Comparison of ENCODE assay signal across 19 mouse cellular contexts in genomic region chr4:46956966-46957365, GRCm38 (mm10). TPM values are rescaled to one million over a fixed set of nuclear protein-coding genes. Genes with fewer than 3 reads are reported as not detected.
A peak's percentile ranks its signal among the peaks of the same experiment; 100 is the strongest.
DNase-seq lines count a peak whose midpoint lies in the region; ATAC-seq and TF ChIP-seq lines count a peak whose summit lies in the region.
"Had no signal": no experiment of that assay in that cellular context is flagged by ENCODE, and none has a peak within 500 bp of the region (broad histone marks: within the 10 kb centered on the region; RNA-seq: fewer than 3 reads in every experiment).

No protein-coding gene starts in this region.

- H3K4me2 ChIP-seq in intestine, embryonic 15.5 days (replicated peaks), result no peak overlapping the region
- no peak overlapping the region for H3K4me2 ChIP-seq in intestine, postnatal 0 days (replicated peaks; ENCODE audit: low read depth)
- H3K4me2 ChIP-seq in liver, postnatal 0 days (ENCODE audit: low read depth, low read length), result no peak overlapping the region
- peak overlapping the region; percentile 28; the same call in 1 of the 2 replicates for H3K4me2 ChIP-seq in intestine, embryonic 16.5 days (ENCODE audit: low read depth, low read length)
- H3K4me2 ChIP-seq: embryonic facial prominence, embryonic 12.5 days; forebrain, embryonic 13.5 days; forebrain, embryonic 15.5 days had no signal

- H3K27me3 ChIP-seq in intestine, embryonic 15.5 days (replicated peaks), result no peaks in the 10 kb centered on the region
- no peaks in the 10 kb centered on the region for H3K27me3 ChIP-seq in intestine, postnatal 0 days (replicated peaks; ENCODE audit: control insufficient read depth, insufficient read depth, low read length)
- no peaks in the 10 kb centered on the region for H3K27me3 ChIP-seq in liver, adult 2 months (ENCODE audit: control insufficient read depth, insufficient read depth, low read length)
- H3K27me3 ChIP-seq in liver, postnatal 0 days (ENCODE audit: insufficient read depth, low read length), result no peaks in the 10 kb centered on the region
- H3K27me3 ChIP-seq in intestine, embryonic 16.5 days (replicated peaks; ENCODE audit: control insufficient read depth, insufficient read depth, low read length), result no peaks in the 10 kb centered on the region
- H3K27me3 ChIP-seq: embryonic facial prominence, embryonic 12.5 days; forebrain, embryonic 13.5 days; forebrain, embryonic 15.5 days had no signal

- intact Hi-C loops in left cerebral cortex, postnatal 14 days (cut with DNase I), result no loop called here

- no peaks in the 10 kb centered on the region for H3K36me3 ChIP-seq in intestine, embryonic 15.5 days
- no peaks in the 10 kb centered on the region for H3K36me3 ChIP-seq in intestine, postnatal 0 days (ENCODE audit: control insufficient read depth, insufficient read depth)
- no peaks in the 10 kb centered on the region for H3K36me3 ChIP-seq in liver, adult 2 months (ENCODE audit: control insufficient read depth, insufficient read depth, low read length)
- no peaks in the 10 kb centered on the region for H3K36me3 ChIP-seq in liver, postnatal 0 days (replicated peaks; ENCODE audit: insufficient read depth, low read length)
- no peaks in the 10 kb centered on the region for H3K36me3 ChIP-seq in intestine, embryonic 16.5 days (ENCODE audit: control insufficient read depth, insufficient read depth, low read length)
- H3K36me3 ChIP-seq: embryonic facial prominence, embryonic 10.5 days; embryonic facial prominence, embryonic 12.5 days; forebrain, embryonic 15.5 days had no signal

- H3K79me2 ChIP-seq in liver, adult 2 months (ENCODE audit: control insufficient read depth, insufficient read depth, low read length), result peaks cover 10% of the 10 kb centered on the region; the same call in 1 of the 2 replicates

- 53% methylated on average over 4 of the region's 4 CpGs for WGBS in intestine, embryonic 15.5 days
- 40% methylated on average over 4 of the region's 4 CpGs for WGBS in intestine, postnatal 0 days
- 59% methylated on average over 4 of the region's 4 CpGs for WGBS in liver, adult 2 months
- 72% methylated on average over 4 of the region's 4 CpGs for WGBS in liver, postnatal 0 days (ENCODE audit: insufficient replicate concordance)
- WGBS in intestine, embryonic 16.5 days, result 53% methylated on average over 4 of the region's 4 CpGs

- H3K27ac ChIP-seq in intestine, embryonic 15.5 days, result no peak overlapping the region
- H3K27ac ChIP-seq in intestine, postnatal 0 days (ENCODE audit: low read depth, low read length), result no peak overlapping the region
- peak overlapping the region; percentile 32 for H3K27ac ChIP-seq in liver, adult 2 months (replicated peaks; ENCODE audit: insufficient read depth, low read depth, low read length)
- H3K27ac ChIP-seq in liver, postnatal 0 days (ENCODE audit: low read depth), result no peak overlapping the region
- peak overlapping the region; percentile 33; the same call in 1 of the 2 replicates for H3K27ac ChIP-seq in intestine, embryonic 16.5 days (ENCODE audit: low read length)
- H3K27ac ChIP-seq: embryonic facial prominence, embryonic 10.5 days; embryonic facial prominence, embryonic 12.5 days; forebrain, embryonic 13.5 days; forebrain, embryonic 15.5 days had no signal

- no peak overlapping the region for H3K9ac ChIP-seq in intestine, embryonic 15.5 days
- H3K9ac ChIP-seq in intestine, postnatal 0 days (ENCODE audit: low read depth, low read length), result no peak overlapping the region
- H3K9ac ChIP-seq in liver, adult 2 months (ENCODE audit: low read depth, low read length), result no peak overlapping the region
- no peak overlapping the region for H3K9ac ChIP-seq in liver, postnatal 0 days (replicated peaks)
- no peak overlapping the region for H3K9ac ChIP-seq in intestine, embryonic 16.5 days (ENCODE audit: low read depth, low read length)
- H3K9ac ChIP-seq: embryonic facial prominence, embryonic 12.5 days; forebrain, embryonic 13.5 days; forebrain, embryonic 15.5 days had no signal

- 0 out of 2 replicates have a peak, but pooled peaks cover 3% of the 10 kb centered on the region for H3K4me1 ChIP-seq in intestine, embryonic 15.5 days (replicated peaks)
- peaks cover 11% of the 10 kb centered on the region; the same call in 1 of the 2 replicates for H3K4me1 ChIP-seq in intestine, postnatal 0 days (replicated peaks; ENCODE audit: control insufficient read depth, insufficient read depth, low read length)
- H3K4me1 ChIP-seq in liver, adult 2 months (ENCODE audit: control insufficient read depth, insufficient read depth, low read length), result peaks cover 31% of the 10 kb centered on the region
- peaks cover 2% of the 10 kb centered on the region; the same call in 1 of the 2 replicates for H3K4me1 ChIP-seq in liver, postnatal 0 days (ENCODE audit: insufficient read depth)
- no peaks in the 10 kb centered on the region; the same call in 1 of the 2 replicates for H3K4me1 ChIP-seq in intestine, embryonic 16.5 days (ENCODE audit: control insufficient read depth, insufficient read depth, low read length)
- H3K4me1 ChIP-seq: embryonic facial prominence, embryonic 10.5 days; embryonic facial prominence, embryonic 12.5 days; forebrain, embryonic 13.5 days; forebrain, embryonic 15.5 days had no signal

- no peak for TF ChIP-seq POLR2A in liver, adult 2 months (IDR thresholded peaks at IDR 0.05; ENCODE audit: extremely low read depth, insufficient read depth, low read length)

- no peaks in the 10 kb centered on the region for H3K9me3 ChIP-seq in intestine, embryonic 15.5 days
- no peaks in the 10 kb centered on the region for H3K9me3 ChIP-seq in intestine, postnatal 0 days (ENCODE audit: control insufficient read depth)
- no peaks in the 10 kb centered on the region for H3K9me3 ChIP-seq in liver, postnatal 0 days (ENCODE audit: low read length)
- H3K9me3 ChIP-seq in intestine, embryonic 16.5 days (ENCODE audit: control insufficient read depth, low read length), result no peaks in the 10 kb centered on the region
- H3K9me3 ChIP-seq: embryonic facial prominence, embryonic 10.5 days; embryonic facial prominence, embryonic 12.5 days; forebrain, embryonic 13.5 days; forebrain, embryonic 15.5 days had no signal

- no peak for TF ChIP-seq EP300 in liver, postnatal 0 days (IDR thresholded peaks at IDR 0.05; ENCODE audit: low read depth)

- no peak overlapping the region for H3K4me3 ChIP-seq in intestine, embryonic 15.5 days (replicated peaks)
- H3K4me3 ChIP-seq in intestine, postnatal 0 days (ENCODE audit: low read depth, low read length), result no peak overlapping the region
- no peak overlapping the region for H3K4me3 ChIP-seq in liver, adult 2 months (ENCODE audit: insufficient read depth, low read depth, low read length)
- no peak overlapping the region for H3K4me3 ChIP-seq in liver, postnatal 0 days (ENCODE audit: low read depth, low read length)
- no peak overlapping the region for H3K4me3 ChIP-seq in intestine, embryonic 16.5 days (ENCODE audit: low read length)
- H3K4me3 ChIP-seq: embryonic facial prominence, embryonic 10.5 days; embryonic facial prominence, embryonic 12.5 days; forebrain, embryonic 13.5 days; forebrain, embryonic 15.5 days had no signal

- peak; percentile 58 for ATAC-seq in intestine, embryonic 15.5 days
- no peak for ATAC-seq in intestine, postnatal 0 days
- ATAC-seq in liver, postnatal 0 days, result no peak
- ATAC-seq in intestine, embryonic 16.5 days, result peak; percentile 64
- ATAC-seq: forebrain, embryonic 13.5 days had no signal

- TF ChIP-seq CTCF in intestine, postnatal 0 days (IDR thresholded peaks at IDR 0.05; ENCODE audit: low read depth), result no peak
- no peak for TF ChIP-seq CTCF in liver, adult 2 months (IDR thresholded peaks at IDR 0.05; ENCODE audit: low read depth, low read length)
- TF ChIP-seq CTCF in liver, postnatal 0 days (IDR thresholded peaks at IDR 0.05; ENCODE audit: low read depth), result no peak

- no peak for DNase-seq in liver, adult 2 months (ENCODE audit: extremely low read depth, low read depth, low spot score)
- DNase-seq in liver, postnatal 0 days, result no peak
- DNase-seq in left cerebral cortex, postnatal 14 days (ENCODE audit: low spot score in 2 of 2), result no peak
- DNase-seq: adrenal gland, postnatal 10 days; adrenal gland, postnatal 25 days; cerebellum, adult 11 months; cerebellum, adult 18-20 months; cerebellum, adult 9-10 months; cerebellum, postnatal 10 days; cerebellum, postnatal 36 days had no signal

RNA-seq across cellular contexts. Expression of gene Gabbr2, which starts 34.7 kb away (rescaled TPM):
- polyA plus RNA-seq in intestine, embryonic 15.5 days (2015; fragmentation: Nextera tagmentation; extraction: Ambion mirVana), result 0.15 and 0.19 TPM in 2 replicates
- 0.07 and 0.14 TPM in 2 replicates for polyA plus RNA-seq in intestine, postnatal 0 days (2015; fragmentation: Nextera tagmentation; extraction: Ambion mirVana)
- 7.7 and 14.2 TPM in 2 replicates for total RNA-seq in liver, adult 2 months (2014; rRNA removed)
- 10.9 and 15.0 TPM in 2 replicates for polyA plus RNA-seq in liver, adult 2 months (2012; rRNA removed)
- polyA plus RNA-seq in liver, postnatal 0 days (2015; fragmentation: Nextera tagmentation; extraction: Ambion mirVana), result 0.11 and 0.20 TPM in 2 replicates
- 0.07 and 0.17 TPM in 2 replicates for polyA plus RNA-seq in intestine, embryonic 16.5 days (2015; fragmentation: Nextera tagmentation; extraction: Ambion mirVana)
- total RNA-seq in left cerebral cortex, postnatal 14 days (2021), result 100 to 1,000 TPM; 292 to 302 TPM
- total RNA-seq: MEL had no signal
- polyA plus RNA-seq: C2C12 had no signal

Comparison
In these comparisons a context has a peak if more than half of its experiments do, and no peak if none do; other contexts are left out.
1. ATAC-seq: peak in intestine, embryonic 15.5 days (single experiment) and intestine, embryonic 16.5 days (single experiment); none in intestine, postnatal 0 days (single experiment) and liver, postnatal 0 days (single experiment).
2. H3K27ac ChIP-seq: peak in liver, adult 2 months (single experiment) and intestine, embryonic 16.5 days (single experiment); none in intestine, embryonic 15.5 days (single experiment), intestine, postnatal 0 days (single experiment) and liver, postnatal 0 days (single experiment).